Mouse (Mus musculus) midbrain, embryonic 10.5 days (tissue): ENCODE results near the gene Ntsr2. TPM values are rescaled to one million over a fixed set of nuclear protein-coding genes. Genes with fewer than 3 reads are reported as not detected.

Source experiments
- DNase-seq: peaks from one replicate; pipeline ENCODE4 v3.0.0-alpha.2; 2017; ENCODE audit warnings: low spot score
- H3K27ac ChIP-seq: fragments of 300-500 bp; sonication (generic); replicated peaks from 2 replicates; pipeline ENCODE4 v1.5.1; 2016; ENCODE audit warnings: mild to moderate bottlenecking
- H3K27me3 ChIP-seq: fragments of 300-500 bp; sonication (generic); 2 replicates; pipeline ENCODE4 v1.6.1; 2016; ENCODE audit warnings: low read depth, mild to moderate bottlenecking; ENCODE audit not compliant: poor library complexity, severe bottlenecking
- H3K36me3 ChIP-seq: fragments of 300-500 bp; sonication (generic); 2 replicates; pipeline ENCODE4 v1.6.1; 2016; ENCODE audit warnings: mild to moderate bottlenecking, moderate library complexity
- H3K4me1 ChIP-seq: fragments of 300-500 bp; sonication (generic); 2 replicates; pipeline ENCODE4 v1.6.1; 2016
- H3K4me3 ChIP-seq: fragments of 300-500 bp; sonication (generic); 2 replicates; pipeline ENCODE4 v1.5.1; 2016; ENCODE audit warnings: mild to moderate bottlenecking, moderate library complexity
- H3K9me3 ChIP-seq: fragments of 300-500 bp; sonication (generic); replicated peaks from 2 replicates; pipeline ENCODE4 v1.6.1; 2016; ENCODE audit warnings: mild to moderate bottlenecking
- WGBS: fragments of 180-500 bp; shearing (Covaris S2); methylation state at CpG from one replicate; pipeline ENCODE4 v1.1.7; 2016; 5-methylcytosine and 5-hydroxymethylcytosine counted together
- polyA plus RNA-seq: library from polyadenylated mRNA; unstranded; fragments of >200 nt; fragmentation: Nextera tagmentation; extraction: Ambion mirVana; gene quantifications from 2 replicates; pipeline ENCODE4 v1.2.1, GENCODE M21; 2016

Ntsr2 gene
- polyA plus RNA-seq, 1 experiment from 2014 or later, result not detected

DNA sequence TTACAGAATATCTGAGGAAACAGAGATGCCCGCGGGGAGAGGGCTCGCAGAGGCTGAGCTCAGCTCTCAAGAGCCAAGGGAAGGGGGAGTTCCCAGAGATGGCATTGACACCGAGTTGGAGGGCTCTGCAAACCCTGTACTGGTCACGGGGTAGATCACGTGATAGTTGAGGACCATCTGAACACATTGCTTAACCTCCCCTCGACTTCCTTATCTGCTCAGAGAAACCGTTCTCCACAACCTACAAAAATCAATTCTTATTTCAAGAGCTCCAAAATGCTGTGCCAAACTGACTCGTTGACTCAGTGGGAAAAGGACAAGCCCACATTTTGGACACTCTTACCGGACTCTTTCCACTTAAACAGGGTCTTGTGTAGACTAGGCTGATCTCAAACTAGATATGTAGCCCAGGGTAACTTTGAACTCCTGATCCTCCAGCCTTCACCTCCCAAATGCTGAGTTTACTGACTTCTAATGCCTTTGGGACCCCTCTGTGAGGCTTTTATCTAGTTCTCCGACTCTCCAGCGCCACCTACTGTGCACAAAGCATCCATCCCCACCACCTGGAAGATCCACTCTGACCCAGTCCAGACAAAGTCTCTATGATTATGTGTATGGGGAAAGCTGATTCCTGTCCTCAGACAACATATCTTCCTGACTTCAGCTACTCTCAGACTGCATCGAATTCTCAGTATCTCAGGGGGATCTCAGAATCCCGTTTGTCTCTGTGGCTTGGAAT, 18.9 kb upstream of the Ntsr2 start:
- peak; percentile 67 for DNase-seq
- Histone ChIP-seq H3K9me3 (no peaks in the 10 kb centered on the region), H3K36me3 (no peaks in the 10 kb centered on the region), H3K27me3 (no peaks in the 10 kb centered on the region), H3K4me3 (no peak overlapping the region), H3K27ac (no peak overlapping the region), H3K4me1 (no peaks in the 10 kb centered on the region)
- 60% methylated on average over 14 of the region's 14 CpGs for WGBS

GRCm38 (mm10) chr12:16635816-16636215, 17.4 kb upstream of the Ntsr2 start:
- 78% methylated on average over 6 of the region's 6 CpGs for WGBS
- H3K9me3 ChIP-seq, result no peaks in the 10 kb centered on the region
- H3K4me1 ChIP-seq, result no peaks in the 10 kb centered on the region
- DNase-seq, result no peak
- H3K27ac ChIP-seq, result no peak overlapping the region
- no peaks in the 10 kb centered on the region for H3K27me3 ChIP-seq
- no peak overlapping the region for H3K4me3 ChIP-seq
- H3K36me3 ChIP-seq, result no peaks in the 10 kb centered on the region

GRCm38 (mm10) chr12:16639078-16639771, 14.0 kb upstream of the Ntsr2 start:
- 77% methylated on average over 12 of the region's 12 CpGs for WGBS
- Histone ChIP-seq H3K27me3 (no peaks in the 10 kb centered on the region), H3K9me3 (no peaks in the 10 kb centered on the region), H3K27ac (no peak overlapping the region), H3K4me1 (peaks cover 7% of the 10 kb centered on the region), H3K4me3 (no peak overlapping the region), H3K36me3 (no peaks in the 10 kb centered on the region)
- DNase-seq, result no peak

- H3K4me1 ChIP-seq, result peaks cover 15% of the 10 kb centered on the region
- H3K27me3 ChIP-seq, result no peaks in the 10 kb centered on the region
- H3K4me3 ChIP-seq, result no peak overlapping the region
- H3K36me3 ChIP-seq, result no peaks in the 10 kb centered on the region
- DNase-seq, result no peak
- 88% methylated on average over 6 of the region's 6 CpGs for WGBS
- H3K27ac ChIP-seq, result no peak overlapping the region
- no peaks in the 10 kb centered on the region for H3K9me3 ChIP-seq
Observed at GRCm38 (mm10) chr12:16640075-16640474, 13.1 kb upstream of the Ntsr2 start.

DNA sequence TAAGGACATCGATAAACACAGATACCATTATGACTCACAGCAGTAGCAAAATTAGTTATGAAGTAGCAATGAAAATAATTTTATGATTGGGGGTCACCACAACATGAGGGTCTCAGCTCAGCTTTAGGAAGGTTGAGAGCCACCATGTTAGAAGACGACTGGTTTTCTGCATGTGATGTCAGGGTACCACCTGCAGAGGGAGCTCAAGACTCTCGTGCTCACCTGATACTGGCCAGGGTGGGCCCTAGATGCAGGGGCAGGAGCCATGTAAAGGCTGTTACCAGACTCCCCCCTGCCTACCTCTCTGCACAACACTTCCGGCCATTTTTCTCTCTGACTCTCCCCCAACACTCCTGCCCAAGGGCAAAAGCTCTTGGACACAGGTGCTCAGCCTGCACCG, 11.2 kb upstream of the Ntsr2 start:
- no peak for DNase-seq
- no peaks in the 10 kb centered on the region for H3K27me3 ChIP-seq
- H3K4me3 ChIP-seq, result no peak overlapping the region
- WGBS, result 64% methylated on average over 5 of the region's 5 CpGs
- H3K36me3 ChIP-seq, result no peaks in the 10 kb centered on the region
- H3K9me3 ChIP-seq, result no peaks in the 10 kb centered on the region
- no peak overlapping the region for H3K27ac ChIP-seq
- H3K4me1 ChIP-seq, result peaks cover 20% of the 10 kb centered on the region

DNA sequence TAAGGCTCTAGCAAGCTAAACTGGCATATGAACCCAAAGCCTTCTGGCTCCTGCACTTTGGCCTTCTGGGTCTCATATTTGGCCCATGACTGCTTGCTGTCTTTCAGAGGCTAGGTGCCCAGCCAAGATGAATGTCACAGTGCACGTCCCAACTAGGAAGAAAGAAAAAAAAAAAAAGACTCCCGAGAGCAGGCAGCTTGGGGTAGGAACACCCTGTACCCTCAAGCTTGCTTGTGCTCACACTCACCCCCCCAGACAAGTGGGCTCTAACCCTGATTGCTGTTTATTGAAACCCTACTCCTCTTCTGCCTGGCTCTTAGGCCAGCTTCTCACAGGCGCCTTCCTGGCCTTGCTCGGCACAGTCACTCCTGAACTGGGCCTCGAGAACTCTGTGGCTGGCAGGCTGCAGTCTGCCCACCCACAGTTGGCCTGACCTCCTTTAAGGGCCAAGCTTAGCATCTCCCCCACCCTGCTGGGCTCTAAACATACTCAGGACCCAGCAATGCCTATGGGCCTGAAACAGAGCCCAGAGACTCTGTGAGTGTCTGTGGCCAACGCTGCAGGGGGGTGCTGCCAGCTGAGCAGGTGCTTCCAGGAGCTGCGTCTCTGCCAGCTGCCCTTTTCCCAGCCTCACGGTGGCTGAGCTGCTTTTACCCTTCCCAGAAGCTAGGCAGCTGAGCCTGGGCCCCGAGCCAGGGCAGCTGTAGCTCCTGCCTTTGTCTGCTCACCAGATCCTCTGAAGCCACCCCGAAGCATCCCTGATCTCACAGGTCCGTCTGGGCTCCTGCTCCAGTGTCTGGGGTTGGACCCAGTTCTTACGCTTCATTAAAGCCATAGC, 9.5 kb upstream of the Ntsr2 start:
- Histone ChIP-seq H3K27me3 (no peaks in the 10 kb centered on the region), H3K9me3 (no peaks in the 10 kb centered on the region), H3K4me3 (no peak overlapping the region), H3K4me1 (peaks cover 20% of the 10 kb centered on the region), H3K27ac (peak overlapping the region; percentile 77), H3K36me3 (no peaks in the 10 kb centered on the region)
- WGBS, result 57% methylated on average over 12 of the region's 12 CpGs
- no peak for DNase-seq

DNA sequence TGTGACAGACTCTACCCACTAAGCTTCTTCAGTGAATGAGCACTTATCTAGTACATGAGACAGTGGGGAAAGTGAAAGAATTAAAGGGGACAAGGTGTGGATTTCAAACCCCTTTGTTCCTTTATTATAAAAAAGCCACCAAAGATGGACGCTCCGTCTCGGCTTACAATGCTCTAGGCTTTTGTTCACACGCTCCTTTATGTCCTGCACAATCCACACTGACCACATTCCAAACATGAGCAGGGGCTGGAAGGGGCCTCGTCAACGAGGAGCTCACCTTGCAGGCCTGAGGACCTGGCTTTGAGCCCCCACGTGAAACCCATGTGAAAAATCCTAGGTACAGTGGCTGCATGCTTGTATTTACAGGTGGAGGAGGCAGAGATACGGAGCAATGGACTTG, 8.5 kb upstream of the Ntsr2 start:
- Histone ChIP-seq H3K9me3 (no peaks in the 10 kb centered on the region), H3K27ac (peak overlapping the region; percentile 77), H3K27me3 (no peaks in the 10 kb centered on the region), H3K4me3 (no peak overlapping the region), H3K36me3 (no peaks in the 10 kb centered on the region), H3K4me1 (peaks cover 20% of the 10 kb centered on the region)
- no peak for DNase-seq
- 51% methylated on average over 8 of the region's 8 CpGs for WGBS

GRCm38 (mm10) chr12:16646780-16647409, 6.3 kb upstream of the Ntsr2 start:
- H3K4me1 ChIP-seq, result peaks cover 20% of the 10 kb centered on the region
- peaks cover 11% of the 10 kb centered on the region; the same call in 1 of the 2 replicates for H3K27me3 ChIP-seq
- no peak for DNase-seq
- no peaks in the 10 kb centered on the region for H3K9me3 ChIP-seq
- WGBS, result 49% methylated on average over 9 of the region's 9 CpGs
- H3K36me3 ChIP-seq, result no peaks in the 10 kb centered on the region
- H3K27ac ChIP-seq, result no peak overlapping the region
- H3K4me3 ChIP-seq, result no peak overlapping the region

GRCm38 (mm10) chr12:16648273-16648672, 4.9 kb upstream of the Ntsr2 start:
- peaks cover 22% of the 10 kb centered on the region for H3K4me1 ChIP-seq
- no peak overlapping the region for H3K4me3 ChIP-seq
- no peak for DNase-seq
- no peaks in the 10 kb centered on the region for H3K36me3 ChIP-seq
- no peak overlapping the region for H3K27ac ChIP-seq
- H3K27me3 ChIP-seq, result peaks cover 24% of the 10 kb centered on the region
- H3K9me3 ChIP-seq, result no peaks in the 10 kb centered on the region
- WGBS, result 87% methylated on average over 6 of the region's 6 CpGs

DNA sequence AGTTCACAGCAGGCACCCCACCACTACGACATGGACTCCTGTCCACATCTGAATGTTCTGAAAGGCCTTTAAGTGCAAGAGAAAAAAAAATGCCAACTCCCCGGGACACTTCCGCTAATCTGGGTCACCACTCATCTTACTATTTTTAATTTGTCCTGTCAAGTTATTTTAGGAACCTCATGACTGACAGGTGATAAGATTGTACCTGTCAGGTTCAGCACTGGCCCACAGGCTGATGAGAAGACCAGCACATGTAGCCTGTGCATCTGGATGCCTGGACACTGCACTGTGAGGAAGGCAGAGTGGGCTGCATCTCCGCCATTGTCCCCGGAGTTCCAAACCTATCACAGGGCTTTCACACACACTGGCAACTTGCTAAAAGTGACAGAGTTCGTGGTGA, 3.4 kb upstream of the Ntsr2 start:
- Histone ChIP-seq H3K36me3 (no peaks in the 10 kb centered on the region), H3K27me3 (peaks cover 40% of the 10 kb centered on the region), H3K9me3 (no peaks in the 10 kb centered on the region), H3K4me1 (peaks cover 16% of the 10 kb centered on the region), H3K27ac (no peak overlapping the region), H3K4me3 (no peak overlapping the region)
- no peak for DNase-seq
- WGBS, result 90% methylated on average over 6 of the region's 6 CpGs

GRCm38 (mm10) chr12:16655604-16656003, 2.4 kb downstream of the Ntsr2 start:
- WGBS, result 85% methylated on average over 4 of the region's 4 CpGs
- no peaks in the 10 kb centered on the region for H3K36me3 ChIP-seq
- no peaks in the 10 kb centered on the region for H3K9me3 ChIP-seq
- peaks cover 9% of the 10 kb centered on the region for H3K4me1 ChIP-seq
- H3K4me3 ChIP-seq, result no peak overlapping the region
- H3K27me3 ChIP-seq, result peaks cover 50% of the 10 kb centered on the region
- DNase-seq, result no peak
- no peak overlapping the region for H3K27ac ChIP-seq
